Mouse (Mus musculus): ENCODE results near the gene Acbd4.

Acbd4 gene

DNA sequence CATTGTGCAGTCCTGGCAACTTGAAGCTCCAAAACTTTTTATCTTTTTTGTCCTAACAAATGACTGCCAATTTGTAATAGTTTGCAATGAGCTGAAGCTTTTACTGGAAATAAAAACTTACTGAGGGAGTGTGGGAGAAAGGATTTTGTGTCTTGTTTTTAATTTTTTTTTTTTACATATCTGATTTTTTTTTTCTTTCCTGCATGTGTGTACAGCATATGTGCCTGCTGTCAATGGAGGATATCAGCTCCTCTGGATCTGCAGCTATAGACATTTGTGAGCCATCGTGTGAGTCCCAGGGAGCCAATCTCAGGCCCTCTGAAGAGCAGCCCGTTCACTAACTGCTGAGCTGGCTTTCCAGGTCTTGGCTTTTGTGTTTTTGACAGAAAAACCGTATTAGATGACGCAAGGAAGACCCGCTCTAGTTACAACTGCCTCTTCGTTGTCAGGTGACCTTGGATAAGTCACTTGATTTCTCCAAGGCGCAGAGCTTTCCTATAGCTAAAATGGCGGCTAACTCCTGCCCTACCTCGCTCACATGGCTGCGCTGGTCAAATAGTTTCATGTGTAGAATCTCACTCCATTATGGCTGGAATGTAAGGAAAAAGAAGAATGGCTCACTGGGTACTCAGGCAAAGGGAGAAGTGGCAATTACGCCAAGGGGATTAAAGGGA lies 12.9 kb downstream of the Acbd4 start:
- DNase-seq, result no peak

DNA sequence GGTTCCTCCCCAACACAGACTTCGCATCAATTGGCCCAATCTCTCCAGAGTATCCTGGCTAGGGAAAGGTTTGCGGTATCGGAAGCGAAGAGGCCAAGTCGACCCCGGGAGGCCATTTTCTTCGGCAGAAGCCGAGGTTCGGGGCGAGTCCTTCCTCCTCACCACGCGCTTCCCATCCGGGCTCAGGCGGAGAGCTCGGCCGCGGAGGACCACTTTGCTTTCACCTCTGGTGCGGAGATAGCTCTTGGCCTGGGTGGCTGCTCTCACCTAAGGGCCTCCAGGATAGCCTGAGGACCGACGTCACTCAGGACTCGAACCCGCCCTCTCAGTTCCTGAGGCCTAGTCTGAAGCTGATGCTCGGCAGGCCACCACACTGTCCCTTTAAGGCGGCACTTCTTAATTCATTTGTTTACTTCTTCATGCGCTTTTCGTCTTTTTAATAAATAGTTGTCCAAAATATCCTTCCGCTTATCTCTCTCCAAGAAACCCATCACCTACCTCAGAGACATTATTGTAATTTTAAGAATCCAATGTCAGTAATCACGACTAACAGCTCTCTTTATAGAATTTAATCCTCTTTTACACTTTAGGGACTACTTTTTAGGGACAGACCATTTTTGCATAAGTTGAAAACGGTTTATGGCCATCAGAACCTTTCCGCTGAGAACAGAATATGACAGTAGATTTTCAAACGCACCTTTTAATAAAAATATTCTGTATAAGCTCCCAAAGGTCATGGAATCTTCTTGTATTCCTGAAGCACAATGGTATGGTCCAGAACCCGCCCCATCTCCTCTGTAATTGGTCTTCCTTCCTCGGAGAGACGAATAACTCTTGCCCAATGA lies 13.9 kb downstream of the Acbd4 start:
- DNase-seq, result peak; percentile 95

DNA sequence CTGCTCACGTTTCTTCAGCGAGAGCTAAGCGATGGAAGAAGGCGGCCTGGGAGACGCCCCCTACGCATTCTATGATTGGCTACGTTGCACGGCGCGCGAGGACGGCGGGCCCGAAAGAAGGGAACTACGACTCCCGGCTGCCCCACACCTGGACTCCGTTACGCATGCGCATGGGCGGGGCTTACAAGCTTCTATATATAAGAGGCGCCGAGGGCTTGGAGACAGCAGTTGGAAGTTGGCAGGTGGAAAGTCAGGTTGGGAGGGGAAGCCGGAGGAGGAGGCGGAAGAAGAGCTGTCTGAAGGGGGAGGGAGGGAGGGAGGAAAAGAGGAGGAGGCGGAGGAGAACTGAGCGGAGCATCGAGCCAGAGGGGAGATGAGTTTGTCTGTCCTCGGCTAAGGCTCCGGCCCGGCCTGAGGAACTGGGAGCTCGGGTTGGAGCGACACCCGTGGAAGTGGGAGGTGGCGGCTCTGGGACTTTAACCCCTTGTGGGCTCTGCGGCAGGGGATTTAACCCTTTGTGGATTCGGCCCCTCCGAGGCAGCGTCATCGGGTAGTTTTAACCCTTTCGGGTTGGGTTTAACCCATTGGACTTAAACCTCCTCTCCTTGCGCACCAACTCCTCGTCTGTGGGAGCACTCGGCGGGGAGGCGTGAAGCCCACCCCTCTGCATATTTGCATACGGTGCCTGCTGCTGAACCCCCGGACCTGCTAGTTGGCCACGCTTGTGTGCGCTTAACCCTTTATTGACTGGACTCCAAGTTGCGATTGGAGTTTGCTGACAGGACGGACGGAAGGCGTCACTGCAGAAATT lies 14.7 kb downstream of the Acbd4 start, which contains the start of gene Hexim1:
Hexim1 (plus strand) TSS at position 224 of the 811 bp plus-strand sequence.
- peak; percentile 100 for DNase-seq

DNA sequence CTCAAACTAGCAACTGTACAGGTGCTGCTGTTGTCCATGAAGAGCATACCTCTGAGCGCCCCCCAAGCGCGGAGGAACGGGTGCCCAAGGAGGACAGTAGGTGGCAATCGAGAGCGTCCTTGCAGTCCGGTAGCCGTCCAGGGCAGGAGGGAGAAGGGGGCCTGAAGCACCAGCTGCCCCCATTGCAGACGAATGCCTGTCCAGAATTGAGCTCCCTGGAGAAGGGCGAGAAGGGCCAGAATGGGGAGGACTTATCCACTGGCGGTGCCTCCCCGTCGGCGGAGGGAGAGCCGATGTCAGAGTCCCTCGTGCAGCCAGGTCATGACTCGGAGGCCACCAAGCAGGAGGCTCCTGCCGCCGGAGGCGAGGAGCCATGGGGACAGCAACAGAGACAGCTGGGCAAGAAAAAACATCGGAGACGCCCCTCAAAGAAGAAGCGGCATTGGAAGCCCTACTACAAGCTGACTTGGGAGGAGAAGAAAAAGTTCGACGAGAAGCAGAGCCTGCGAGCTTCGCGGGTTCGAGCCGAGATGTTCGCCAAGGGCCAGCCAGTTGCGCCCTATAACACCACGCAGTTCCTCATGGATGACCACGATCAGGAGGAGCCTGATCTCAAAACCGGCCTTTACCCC lies 15.6 kb downstream of the Acbd4 start:
- peak; percentile 86 for DNase-seq

DNA sequence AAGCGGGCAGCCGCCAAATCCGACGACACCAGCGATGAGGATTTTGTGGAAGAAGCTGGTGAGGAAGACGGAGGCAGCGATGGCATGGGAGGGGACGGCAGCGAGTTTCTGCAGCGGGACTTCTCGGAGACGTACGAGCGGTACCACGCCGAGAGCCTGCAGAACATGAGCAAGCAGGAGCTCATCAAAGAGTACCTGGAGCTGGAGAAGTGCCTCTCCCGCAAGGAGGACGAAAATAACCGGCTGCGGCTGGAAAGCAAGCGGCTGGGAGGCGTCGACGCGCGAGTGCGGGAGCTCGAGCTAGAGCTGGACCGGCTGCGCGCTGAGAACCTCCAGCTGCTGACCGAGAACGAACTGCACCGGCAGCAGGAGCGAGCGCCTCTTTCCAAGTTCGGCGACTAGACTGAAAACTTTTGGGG lies 16.1 kb downstream of the Acbd4 start:
- DNase-seq, result no peak

DNA sequence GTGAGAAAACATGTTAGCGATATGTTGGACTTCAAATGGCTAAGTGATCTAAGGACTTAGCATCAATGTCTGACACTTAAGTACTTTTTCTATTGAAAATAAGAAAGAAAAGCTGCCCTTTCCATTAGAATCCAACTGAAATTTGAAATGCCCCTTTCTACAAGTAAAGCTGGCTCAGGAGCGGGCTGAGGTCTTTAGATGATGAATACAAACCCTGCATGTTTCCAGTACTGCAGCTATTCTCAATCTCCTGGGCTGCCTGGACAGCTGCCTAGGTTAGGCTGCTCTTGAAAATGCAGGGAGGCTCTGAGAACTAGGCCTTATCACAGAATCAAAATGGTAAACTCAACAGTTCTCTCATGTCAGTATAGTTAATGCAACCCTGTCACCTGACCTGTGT lies 17.4 kb downstream of the Acbd4 start:
- no peak for DNase-seq

DNA sequence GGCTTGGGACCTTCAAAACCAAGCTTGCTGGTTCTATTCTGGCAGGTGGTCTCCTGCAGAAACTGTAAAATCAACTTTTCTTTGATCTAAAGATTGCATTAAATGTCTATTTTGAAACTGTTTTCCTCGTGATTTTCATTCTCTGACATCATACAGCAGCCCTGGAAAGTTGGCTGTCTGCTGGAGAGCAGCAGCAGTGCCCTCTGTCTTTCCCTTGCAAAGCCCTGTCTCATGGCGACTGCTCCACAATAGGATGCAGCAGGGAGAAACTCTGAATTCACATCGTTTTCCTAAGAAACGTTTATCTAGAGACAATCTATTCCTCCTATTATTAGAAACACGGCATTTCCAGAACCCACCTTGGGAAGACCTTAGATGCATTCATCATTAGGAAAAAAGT lies 18.1 kb downstream of the Acbd4 start:
- DNase-seq, result no peak

DNA sequence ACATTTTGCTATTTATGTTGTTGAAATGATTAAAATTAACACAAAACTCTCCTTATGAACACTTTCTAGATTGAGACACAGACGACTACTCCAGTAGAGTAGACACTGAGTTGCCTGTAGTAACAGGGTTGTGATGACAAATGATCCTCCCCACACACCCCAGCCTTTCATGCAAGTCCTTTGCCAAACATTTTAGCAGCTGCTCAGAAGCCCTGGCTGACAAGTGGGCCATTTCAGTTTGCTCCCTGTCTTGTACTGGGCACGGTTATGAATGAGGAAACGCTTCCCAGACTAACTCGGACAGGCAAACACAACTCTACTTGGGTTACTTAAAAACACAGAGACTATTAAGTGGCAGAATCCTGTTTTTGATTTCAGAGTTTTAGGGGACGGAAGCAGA lies 18.8 kb downstream of the Acbd4 start:
- DNase-seq, result no peak

DNA sequence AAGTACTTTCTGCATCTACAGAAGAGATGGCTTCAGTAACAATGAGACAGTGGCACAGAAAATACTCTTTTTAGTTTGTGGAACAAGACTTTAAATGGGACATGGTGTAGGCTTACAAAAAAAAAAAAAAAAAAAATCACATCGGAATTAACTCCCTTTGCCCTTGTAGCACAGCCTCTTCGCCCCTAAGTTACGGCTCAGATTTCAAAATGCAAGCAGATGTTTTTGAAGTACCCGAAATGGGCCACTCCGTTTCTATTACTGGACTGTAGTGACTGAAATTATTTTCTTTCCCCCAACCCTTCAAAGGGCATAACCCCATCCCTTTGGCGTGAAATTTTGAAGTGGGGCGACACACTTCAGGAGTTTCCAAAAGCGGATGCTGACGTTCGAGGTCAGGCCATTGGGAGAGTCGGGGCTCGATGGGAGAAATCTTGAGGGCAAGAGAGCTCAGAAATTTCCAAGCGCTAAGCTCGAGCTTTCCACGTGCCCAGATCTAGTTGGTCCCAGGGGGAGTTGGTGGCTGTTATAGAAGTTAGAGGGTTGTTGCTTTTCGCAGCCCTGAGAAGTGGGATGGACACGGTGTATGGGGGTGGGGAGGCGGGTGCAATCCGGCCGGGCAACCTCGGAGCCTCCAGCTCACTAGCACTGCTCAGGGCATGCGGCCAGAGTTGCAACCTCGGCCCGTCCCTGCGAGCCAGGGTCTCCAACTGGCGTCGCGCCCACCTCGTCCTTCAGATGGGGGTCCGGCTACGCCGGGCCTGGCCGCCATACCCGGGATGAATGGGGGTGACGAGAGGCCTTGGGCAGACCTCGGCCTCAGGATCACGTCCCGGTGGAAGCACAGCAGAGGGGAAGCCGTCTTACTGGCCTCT lies 30.5 kb downstream of the Acbd4 start, which contains the start of gene Hexim2:
Hexim2 (plus strand) TSS at position 729 of the 875 bp plus-strand sequence.
- peak; percentile 84 for DNase-seq

DNA sequence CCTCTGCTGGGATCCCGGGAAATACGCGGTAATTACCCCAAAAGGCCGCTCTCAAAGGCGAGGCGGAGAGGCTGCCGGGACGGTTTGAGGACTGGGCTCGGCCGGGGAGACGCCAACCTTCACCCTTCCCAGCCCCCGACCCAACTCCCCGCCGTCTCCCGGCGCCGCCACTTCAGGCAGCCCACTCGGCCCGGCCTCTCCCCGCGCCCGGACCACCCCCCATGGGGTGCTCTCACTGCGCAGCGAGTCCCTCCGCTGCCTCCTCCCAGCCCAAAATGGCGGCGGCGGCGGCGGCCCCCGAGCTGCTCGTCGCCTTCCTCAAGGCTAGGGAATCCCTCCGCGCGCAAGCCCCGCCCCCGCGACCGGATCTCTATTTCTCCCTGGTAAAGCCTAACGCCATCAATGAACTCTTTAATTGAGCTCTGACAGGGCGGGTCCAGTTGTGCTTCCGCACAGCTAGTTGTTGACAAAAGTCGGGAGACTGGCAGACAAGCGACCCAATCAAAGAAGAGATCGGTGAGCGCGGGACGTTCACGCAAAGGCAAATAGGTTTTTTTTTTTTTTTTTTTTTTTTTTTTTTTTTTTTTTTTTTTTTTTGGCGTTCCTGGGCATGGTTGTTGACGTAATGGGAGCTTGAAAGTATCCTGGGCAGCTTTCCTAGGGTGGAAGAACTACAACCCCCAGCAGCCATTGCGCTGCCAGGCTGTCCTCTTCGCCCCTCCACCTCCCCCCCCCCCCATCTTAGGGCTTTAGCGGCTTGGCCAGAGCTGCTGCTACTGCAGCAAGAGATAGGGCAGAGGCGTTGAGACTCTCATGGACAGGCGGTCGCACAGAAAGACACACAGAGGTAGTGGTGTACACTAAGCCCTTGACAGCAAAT lies 31.3 kb downstream of the Acbd4 start:
- peak; percentile 100 for DNase-seq

DNA sequence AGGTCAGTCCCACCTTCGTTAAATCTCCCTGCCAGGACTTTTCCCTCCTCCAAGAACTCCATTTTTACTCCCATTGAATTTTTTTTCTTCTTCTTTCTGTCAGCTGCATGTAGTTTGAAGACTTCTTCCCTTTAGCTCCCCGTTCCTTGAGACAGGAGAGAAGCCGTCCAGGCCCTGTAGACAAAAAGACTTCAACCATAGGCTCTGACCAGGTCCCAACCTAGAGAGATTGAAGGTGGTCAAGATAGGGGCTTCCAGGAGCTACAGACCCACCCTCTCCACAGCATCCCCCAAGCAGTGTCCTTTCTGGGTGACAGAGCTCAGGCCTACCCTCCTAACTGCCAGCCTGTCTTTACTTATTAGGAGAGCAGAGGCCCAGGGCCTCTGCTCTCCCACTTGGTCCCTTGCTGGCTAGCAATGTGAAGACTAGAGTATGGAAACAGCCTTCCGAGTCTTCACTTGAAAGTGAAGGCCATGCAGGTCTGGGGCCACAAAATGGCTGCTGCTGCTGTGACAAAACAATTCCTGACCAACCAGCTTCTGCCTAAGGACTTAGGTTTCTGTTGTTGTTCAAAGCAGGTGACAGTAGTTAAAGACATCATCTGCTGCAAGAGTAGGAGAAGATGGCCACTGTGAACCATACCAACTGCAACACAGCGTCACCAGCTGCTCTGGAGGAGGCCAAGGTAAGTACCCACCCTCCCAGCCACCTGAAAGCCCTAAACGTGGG lies 32.1 kb downstream of the Acbd4 start:
- peak; percentile 74 for DNase-seq

DNA sequence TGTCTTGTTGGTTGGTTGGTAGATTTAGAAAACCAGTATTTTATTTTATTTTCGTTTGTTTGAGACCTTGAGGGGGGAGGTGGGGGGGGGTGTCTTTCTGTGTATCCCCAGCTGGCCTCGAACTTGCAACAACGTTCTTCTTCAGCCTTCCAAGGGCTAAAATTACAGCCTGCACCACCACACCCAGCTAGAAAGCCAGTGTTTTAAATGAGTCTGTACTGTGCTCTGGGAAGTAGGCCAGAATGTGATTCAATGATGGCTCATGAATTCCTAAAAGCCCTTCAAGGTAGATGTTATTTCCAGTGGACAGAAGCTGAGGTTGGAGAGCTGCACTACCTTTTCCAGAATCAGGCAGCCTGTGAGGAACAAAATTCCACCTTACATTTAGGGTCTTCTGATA lies 32.7 kb downstream of the Acbd4 start:
- DNase-seq, result peak; percentile 76

DNA sequence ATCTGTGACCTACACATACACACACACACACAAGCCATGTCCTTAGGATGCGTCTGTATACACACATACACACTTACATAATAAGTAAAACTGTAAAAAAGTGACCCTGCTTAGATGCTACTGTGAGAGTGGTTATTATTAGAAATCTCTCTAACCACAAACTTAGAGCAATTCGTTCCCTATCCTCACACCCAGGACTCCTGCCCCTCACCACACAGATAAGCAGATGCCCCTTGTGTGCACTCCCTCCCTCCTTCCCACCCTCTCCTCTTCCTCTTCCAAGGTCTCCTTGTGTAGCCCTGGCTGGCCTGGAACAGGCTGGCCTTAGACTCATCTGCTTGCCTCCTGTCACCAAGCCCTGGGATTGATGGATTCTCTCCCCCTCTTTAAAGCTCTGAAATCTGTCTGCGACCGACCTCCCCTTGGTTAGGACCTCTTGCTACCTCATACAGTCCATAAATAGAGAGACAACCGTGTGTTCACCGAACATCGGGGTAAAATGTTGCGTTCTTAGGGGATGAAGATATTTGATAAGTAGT lies 34.6 kb downstream of the Acbd4 start:
- peak; percentile 55 for DNase-seq

DNA sequence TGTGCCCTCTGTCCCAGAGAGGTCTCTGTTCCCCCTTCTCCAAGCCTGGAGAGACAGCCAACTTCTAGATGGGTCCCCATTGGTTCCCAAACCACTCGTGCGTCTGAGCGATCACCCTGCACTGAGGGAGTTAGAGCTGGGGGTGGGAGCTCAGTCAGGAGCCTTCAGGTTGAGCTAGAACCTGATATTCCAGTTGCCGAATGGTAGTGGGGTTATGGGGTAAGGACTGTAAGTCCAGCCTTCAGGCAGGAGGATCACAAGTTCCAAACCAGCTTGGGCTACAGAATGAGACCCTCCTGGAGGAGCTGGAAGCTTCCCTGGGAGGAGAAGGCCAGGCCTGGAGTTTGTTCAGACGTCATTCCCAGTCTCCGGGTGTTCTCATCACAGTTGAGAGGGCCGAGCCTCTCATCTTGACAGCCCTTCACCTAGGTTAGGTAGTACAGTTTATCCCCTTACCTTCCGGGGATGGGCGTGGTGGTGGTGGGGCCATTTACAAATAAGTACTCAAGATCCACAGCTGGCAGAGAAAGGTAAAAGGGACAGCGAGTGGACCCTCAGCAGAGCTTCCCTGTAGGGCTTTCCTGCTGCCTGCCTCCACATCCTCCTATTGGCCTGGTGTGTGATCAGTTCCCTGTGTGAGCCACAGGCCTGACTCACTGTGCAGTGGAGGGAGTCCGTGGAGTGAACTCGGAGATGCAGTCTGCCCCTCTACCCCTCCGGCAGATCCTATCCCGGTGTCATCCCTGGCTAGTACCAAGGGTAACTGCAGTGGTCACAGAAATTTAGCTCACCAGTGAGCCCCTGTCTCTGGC lies 38.7 kb downstream of the Acbd4 start:
- DNase-seq, result no peak

DNA sequence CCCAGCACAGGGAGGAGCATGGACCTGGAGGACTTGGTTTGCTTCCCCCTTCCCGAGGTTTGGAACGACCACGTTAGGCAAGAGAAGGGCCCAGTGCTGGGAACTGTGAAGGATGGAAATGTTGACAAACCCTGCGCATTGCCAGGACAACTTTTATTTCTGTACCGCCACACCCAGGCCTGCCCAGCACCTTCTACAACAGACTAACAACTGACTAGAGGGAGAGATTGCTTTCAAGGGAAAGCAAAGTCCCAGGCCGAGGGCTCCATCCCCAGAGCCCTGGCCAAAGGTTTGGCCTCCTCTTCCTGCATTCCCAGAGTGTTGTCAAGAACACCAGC lies 39.2 kb downstream of the Acbd4 start:
- no peak for DNase-seq

DNA sequence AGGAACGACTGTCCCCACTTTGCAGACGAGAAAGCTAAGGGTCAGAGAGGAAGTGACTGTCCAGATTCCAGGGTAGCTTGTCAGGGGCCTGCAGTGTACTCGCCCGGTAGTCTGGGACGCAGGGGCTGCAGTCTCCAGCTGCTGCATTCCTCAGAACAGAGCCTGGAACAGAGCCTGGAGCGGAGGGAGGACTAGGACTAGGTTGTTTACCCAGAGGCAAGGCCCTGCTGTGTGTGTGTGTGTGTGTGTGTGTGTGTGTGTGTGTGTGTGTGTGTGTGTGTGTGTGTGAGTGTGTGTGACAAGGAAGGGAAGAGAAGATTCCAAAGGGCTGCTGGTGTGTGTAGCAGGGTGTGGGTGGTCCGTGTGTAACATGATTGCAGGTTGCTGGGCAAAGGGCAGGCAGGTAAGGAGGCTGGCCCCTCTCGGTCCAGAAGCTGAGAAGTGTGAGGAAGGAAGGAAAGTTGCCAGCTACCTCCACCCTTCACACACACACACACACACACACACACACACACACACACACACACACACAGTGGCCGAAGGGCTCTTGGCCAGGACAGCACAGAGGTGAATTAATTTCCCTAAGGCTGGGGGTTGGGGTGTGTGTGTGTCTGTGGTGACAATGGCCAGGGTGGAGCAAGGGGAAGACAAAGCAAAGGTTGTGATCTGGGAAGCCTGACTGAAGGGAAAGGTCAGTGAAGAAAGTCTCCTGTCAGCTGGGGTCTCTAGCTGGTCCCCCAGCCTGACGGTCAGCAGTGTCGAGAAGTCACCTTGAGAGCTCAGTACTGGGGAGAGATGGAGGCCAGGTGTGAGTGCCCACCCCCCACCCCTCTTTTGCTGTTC lies 39.8 kb downstream of the Acbd4 start:
- no peak for DNase-seq

DNA sequence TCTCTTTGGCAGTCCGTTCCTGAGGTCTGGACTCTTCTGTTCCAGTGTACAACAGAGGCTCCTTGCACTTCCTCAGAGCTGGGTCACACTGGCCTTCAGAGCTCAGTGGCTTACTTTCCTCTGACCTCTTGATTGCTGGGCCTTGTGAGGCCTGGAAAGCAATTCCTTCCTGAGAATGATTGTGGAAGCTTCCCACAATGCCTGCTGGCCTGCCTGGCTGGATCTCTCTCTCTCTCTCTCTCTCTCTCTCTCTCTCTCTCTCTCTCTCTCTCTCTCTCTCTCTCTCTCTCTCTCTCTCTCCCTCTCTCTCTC lies 40.4 kb downstream of the Acbd4 start:
- DNase-seq, result no peak

All from cerebellum, adult 9-10 months (tissue).